Mouse (Mus musculus): ENCODE data around the gene Gm28048. TPM values are rescaled to one million over a fixed set of nuclear protein-coding genes. Genes with fewer than 3 reads are reported as not detected.

Gene Gm28048
- polyA plus RNA-seq, 1 experiment = 1.9 TPM

DNA sequence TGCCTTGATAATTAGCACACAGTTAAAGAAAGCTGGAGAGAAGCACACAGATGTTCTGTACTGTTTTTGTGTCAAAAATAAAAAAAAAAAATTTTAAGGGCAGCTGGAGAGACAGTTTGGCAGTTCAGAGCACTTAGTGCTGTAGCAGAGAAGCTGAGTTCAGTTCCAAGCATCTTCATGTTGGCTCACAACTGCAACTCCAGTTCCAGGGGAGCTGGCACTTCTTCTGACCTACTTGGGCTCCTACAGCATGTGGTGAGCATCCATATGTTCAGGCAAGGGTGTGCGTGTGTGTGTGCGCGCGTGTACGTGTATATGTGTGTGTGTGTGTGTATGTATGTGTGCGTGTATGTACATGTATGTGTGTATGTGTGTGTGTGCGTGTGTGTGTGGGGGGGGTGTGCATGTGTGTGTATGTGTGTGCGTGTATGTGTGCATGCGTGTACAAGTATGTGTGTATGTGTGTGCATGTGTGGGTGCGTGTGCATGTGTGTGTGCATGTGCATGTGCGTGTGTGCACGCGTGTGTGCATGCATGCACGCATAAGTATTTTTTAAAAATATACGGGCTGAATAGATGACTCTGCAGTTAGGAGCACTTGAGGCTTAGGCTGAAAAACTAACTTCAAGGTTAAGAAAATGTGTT, 152.8 kb downstream of the Gm28048 start:
- no peak overlapping the region for H3ac ChIP-seq (ENCODE audit: control insufficient read depth, insufficient read length)
- no peak overlapping the region for H3K4me2 ChIP-seq (ENCODE audit: low read depth)
- H3K36me3 ChIP-seq (ENCODE audit: control insufficient read depth, insufficient read depth) = no peaks in the 10 kb centered on the region
- no peak for TF ChIP-seq REST (IDR thresholded peaks at IDR 0.05; ENCODE audit: insufficient read depth, insufficient read length)
- no peaks in the 10 kb centered on the region for H3K27me3 ChIP-seq (ENCODE audit: control insufficient read depth, insufficient read depth, insufficient read length)
- H3K4me3 ChIP-seq = no peak overlapping the region
- no peaks in the 10 kb centered on the region for H3K79me2 ChIP-seq (ENCODE audit: control insufficient read depth, insufficient read depth)

DNA sequence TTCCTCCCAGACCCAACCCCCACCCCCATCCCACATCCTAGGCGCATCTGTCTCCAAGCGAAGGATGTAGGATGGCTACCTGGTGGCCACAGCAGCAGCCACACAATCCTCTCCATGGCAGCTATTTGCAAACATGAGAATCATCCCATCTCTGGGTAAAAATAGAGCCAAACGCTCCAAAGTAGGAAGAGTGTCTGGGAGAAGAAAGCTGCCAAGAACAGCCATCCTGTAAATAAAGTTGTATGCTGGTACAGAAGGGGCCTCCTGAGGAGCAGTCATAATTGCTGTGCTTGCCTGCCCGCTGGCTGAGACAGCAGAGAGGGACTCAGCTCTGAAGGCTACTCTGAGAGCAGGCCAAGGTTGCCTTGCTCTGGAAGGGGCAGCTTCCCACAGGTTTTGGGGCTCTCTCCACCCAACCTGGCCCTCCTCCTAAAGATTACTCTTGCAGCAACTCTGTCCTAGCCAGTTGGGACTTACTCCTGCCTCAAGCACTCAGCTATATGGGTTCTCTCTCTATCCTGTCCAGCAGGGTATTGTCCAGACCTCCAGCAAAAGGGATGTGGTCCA, 154.3 kb downstream of the Gm28048 start:
- TF ChIP-seq USF1 (IDR thresholded peaks at IDR 0.05; ENCODE audit: low read depth) (no peak), E2F4 (IDR thresholded peaks at IDR 0.05; ENCODE audit: insufficient read depth) (no peak), POLR2AphosphoS2 (IDR thresholded peaks at IDR 0.05; ENCODE audit: insufficient read length, low read depth) (no peak), POLR2A (IDR thresholded peaks at IDR 0.05; ENCODE audit: insufficient read length, low read depth) (no peak)
- no peak overlapping the region for H3K4me2 ChIP-seq (ENCODE audit: low read depth)

DNA sequence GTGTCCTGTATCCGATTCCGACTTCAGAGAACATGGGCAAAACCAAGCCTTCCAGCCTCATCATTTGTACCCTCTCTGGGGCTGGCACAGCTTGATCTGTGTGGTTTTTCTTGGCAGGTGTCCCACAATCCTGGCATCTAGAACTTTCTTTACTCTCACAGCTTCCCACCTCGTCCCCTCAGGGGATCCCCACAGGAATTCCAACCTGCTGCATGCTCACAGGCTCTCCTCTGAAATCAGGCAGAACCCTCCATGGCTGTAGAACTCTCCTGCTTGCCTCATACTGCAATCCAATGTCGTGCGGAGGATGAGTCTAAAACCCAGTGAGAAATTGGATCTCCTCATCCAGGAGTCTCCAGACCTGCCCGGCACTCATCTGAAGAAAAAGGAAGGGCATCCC, 155.2 kb downstream of the Gm28048 start:
- TF ChIP-seq SRF (IDR thresholded peaks at IDR 0.05; ENCODE audit: control insufficient read depth, insufficient read length, low read depth) (no peak), MAX (IDR thresholded peaks at IDR 0.05; ENCODE audit: low read depth) (no peak), POLR2A (IDR thresholded peaks at IDR 0.05; ENCODE audit: insufficient read length, low read depth) (no peak), TCF12 (IDR thresholded peaks at IDR 0.05; ENCODE audit: insufficient read depth, poor library complexity, severe bottlenecking) (no peak), POLR2AphosphoS2 (IDR thresholded peaks at IDR 0.05; ENCODE audit: insufficient read length, low read depth) (no peak), MYOD1 (IDR thresholded peaks at IDR 0.05; ENCODE audit: control insufficient read depth in 1 of 3, insufficient read length in 2 of 3, low read depth in 2 of 3) (no peak), E2F4 (IDR thresholded peaks at IDR 0.05; ENCODE audit: insufficient read depth) (no peak), TCF3 (IDR thresholded peaks at IDR 0.05; ENCODE audit: insufficient read length, low read depth) (no peak), USF1 (IDR thresholded peaks at IDR 0.05; ENCODE audit: low read depth) (no peak), CEBPB (IDR thresholded peaks at IDR 0.05; ENCODE audit: insufficient read depth, poor library complexity, severe bottlenecking) (no peak), MYOG (IDR thresholded peaks at IDR 0.05; ENCODE audit: control insufficient read depth in 1 of 3, insufficient read depth in 1 of 3, insufficient read length in 2 of 3, low read depth in 2 of 3) (no peak), REST (IDR thresholded peaks at IDR 0.05; ENCODE audit: insufficient read depth, insufficient read length) (no peak)
- no peak overlapping the region for H3ac ChIP-seq (ENCODE audit: control insufficient read depth, insufficient read length)
- H3K79me2 ChIP-seq (ENCODE audit: control insufficient read depth, insufficient read depth) = no peaks in the 10 kb centered on the region
- no peaks in the 10 kb centered on the region for H3K27me3 ChIP-seq (ENCODE audit: control insufficient read depth, insufficient read depth, insufficient read length)
- H3K4me3 ChIP-seq = no peak overlapping the region
- no peaks in the 10 kb centered on the region for H3K36me3 ChIP-seq (ENCODE audit: control insufficient read depth, insufficient read depth)
- no peak overlapping the region for H3K4me2 ChIP-seq (ENCODE audit: low read depth)

More for the DNA sequence above, 154.3 kb downstream of the Gm28048 start:
- no peak overlapping the region for H3K4me3 ChIP-seq
- H3K79me2 ChIP-seq (ENCODE audit: control insufficient read depth, insufficient read depth) = no peaks in the 10 kb centered on the region
- no peaks in the 10 kb centered on the region for H3K36me3 ChIP-seq (ENCODE audit: control insufficient read depth, insufficient read depth)
- H3K27me3 ChIP-seq (ENCODE audit: control insufficient read depth, insufficient read depth, insufficient read length) = no peaks in the 10 kb centered on the region
- H3ac ChIP-seq (ENCODE audit: control insufficient read depth, insufficient read length) = no peak overlapping the region

DNA sequence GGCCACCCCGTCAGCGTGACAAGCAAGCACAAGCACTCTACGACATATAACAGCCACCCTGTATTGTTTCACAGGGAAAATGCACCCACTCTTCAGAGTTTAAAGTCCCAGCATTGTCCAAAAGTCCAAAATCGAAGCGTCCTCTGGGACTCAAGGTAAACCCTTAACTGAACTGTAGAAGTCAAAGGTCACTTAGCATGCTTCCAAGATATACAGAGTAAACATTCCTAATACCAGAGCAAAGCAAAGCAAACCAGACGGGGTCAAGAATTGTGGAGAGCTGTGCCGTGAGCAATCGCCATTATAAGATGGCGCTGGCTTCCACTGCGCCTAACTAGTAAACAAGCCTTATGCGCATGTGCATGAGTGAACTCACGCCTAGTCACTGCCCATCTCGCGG, 155.8 kb downstream of the Gm28048 start:
- no peak overlapping the region for H3K4me3 ChIP-seq
- H3K4me2 ChIP-seq (ENCODE audit: low read depth) = no peak overlapping the region
- H3ac ChIP-seq (ENCODE audit: control insufficient read depth, insufficient read length) = no peak overlapping the region
- H3K36me3 ChIP-seq (ENCODE audit: control insufficient read depth, insufficient read depth) = no peaks in the 10 kb centered on the region
- TF ChIP-seq REST (IDR thresholded peaks at IDR 0.05; ENCODE audit: insufficient read depth, insufficient read length) = no peak
- TF ChIP-seq CEBPB (IDR thresholded peaks at IDR 0.05; ENCODE audit: insufficient read depth, poor library complexity, severe bottlenecking) = no peak
- no peak for TF ChIP-seq USF1 (IDR thresholded peaks at IDR 0.05; ENCODE audit: low read depth)
- TF ChIP-seq TCF3 (IDR thresholded peaks at IDR 0.05; ENCODE audit: insufficient read length, low read depth) = no peak
- H3K27me3 ChIP-seq (ENCODE audit: control insufficient read depth, insufficient read depth, insufficient read length) = no peaks in the 10 kb centered on the region
- no peaks in the 10 kb centered on the region for H3K79me2 ChIP-seq (ENCODE audit: control insufficient read depth, insufficient read depth)

DNA sequence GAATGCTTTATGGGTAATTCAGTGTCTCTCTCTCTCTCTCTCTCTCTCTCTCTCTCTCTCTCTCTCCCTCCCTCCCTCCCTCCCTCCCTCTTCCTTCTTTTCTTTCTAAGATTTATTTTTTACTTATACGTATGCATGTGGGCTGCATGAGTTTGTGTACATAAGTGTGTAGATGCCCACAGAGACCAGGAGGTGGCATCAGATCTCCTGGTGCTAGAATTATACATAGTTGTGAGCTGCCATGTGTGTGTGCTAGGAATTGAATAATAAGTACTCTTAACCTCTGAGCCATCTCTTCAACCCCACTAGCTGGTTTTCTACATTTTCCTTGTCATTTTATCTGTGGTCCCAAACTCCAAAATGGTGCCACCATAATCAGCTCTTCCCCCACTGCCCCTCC, 156.3 kb downstream of the Gm28048 start:
- H3K79me2 ChIP-seq (ENCODE audit: control insufficient read depth, insufficient read depth) = no peaks in the 10 kb centered on the region
- H3K4me3 ChIP-seq = no peak overlapping the region
- H3K27me3 ChIP-seq (ENCODE audit: control insufficient read depth, insufficient read depth, insufficient read length) = no peaks in the 10 kb centered on the region
- H3K36me3 ChIP-seq (ENCODE audit: control insufficient read depth, insufficient read depth) = no peaks in the 10 kb centered on the region
- H3K4me2 ChIP-seq (ENCODE audit: low read depth) = no peak overlapping the region
- no peak overlapping the region for H3ac ChIP-seq (ENCODE audit: control insufficient read depth, insufficient read length)
- TF ChIP-seq TCF3 (IDR thresholded peaks at IDR 0.05; ENCODE audit: insufficient read length, low read depth) (no peak), TCF12 (IDR thresholded peaks at IDR 0.05; ENCODE audit: insufficient read depth, poor library complexity, severe bottlenecking) (no peak), MAX (IDR thresholded peaks at IDR 0.05; ENCODE audit: low read depth) (no peak), MYOD1 (IDR thresholded peaks at IDR 0.05; ENCODE audit: control insufficient read depth in 1 of 3, insufficient read length in 2 of 3, low read depth in 2 of 3) (no peak), MYOG (IDR thresholded peaks at IDR 0.05; ENCODE audit: control insufficient read depth in 1 of 3, insufficient read depth in 1 of 3, insufficient read length in 2 of 3, low read depth in 2 of 3) (no peak), POLR2A (IDR thresholded peaks at IDR 0.05; ENCODE audit: insufficient read length, low read depth) (no peak), USF1 (IDR thresholded peaks at IDR 0.05; ENCODE audit: low read depth) (no peak), REST (IDR thresholded peaks at IDR 0.05; ENCODE audit: insufficient read depth, insufficient read length) (no peak), SRF (IDR thresholded peaks at IDR 0.05; ENCODE audit: control insufficient read depth, insufficient read length, low read depth) (no peak), E2F4 (IDR thresholded peaks at IDR 0.05; ENCODE audit: insufficient read depth) (no peak), CEBPB (IDR thresholded peaks at IDR 0.05; ENCODE audit: insufficient read depth, poor library complexity, severe bottlenecking) (no peak), POLR2AphosphoS2 (IDR thresholded peaks at IDR 0.05; ENCODE audit: insufficient read length, low read depth) (no peak)
